Mouse (Mus musculus) kidney, adult 2 months (tissue): ENCODE measurements around the gene Adprhl2. TPM values are rescaled to one million over a fixed set of nuclear protein-coding genes. Genes with fewer than 3 reads are reported as not detected.

Experiments used
- DNase-seq: peaks from one replicate; pipeline ENCODE4 v3.0.0; 2021
- H3K27ac ChIP-seq: fragments of 200-500 bp; 2 replicates; pipeline ENCODE4 v1.5.1; 2012; ENCODE audit warnings: low read depth, low read length, control low read depth, inconsistent platforms; ENCODE audit not compliant: insufficient read depth
- H3K27me3 ChIP-seq: fragments of 200-500 bp; replicated peaks from 2 replicates; pipeline ENCODE4 v1.6.1; 2012; ENCODE audit warnings: mild to moderate bottlenecking, moderate library complexity, low read length, inconsistent platforms; ENCODE audit not compliant: control insufficient read depth, insufficient read depth
- H3K36me3 ChIP-seq: fragments of 200-500 bp; 2 replicates; pipeline ENCODE4 v1.6.1; 2012; ENCODE audit warnings: mild to moderate bottlenecking, moderate library complexity, low read length, inconsistent platforms; ENCODE audit not compliant: control insufficient read depth, insufficient read depth
- H3K4me1 ChIP-seq: fragments of 200-500 bp; 2 replicates; pipeline ENCODE4 v1.6.1; 2011; ENCODE audit warnings: low read length; ENCODE audit not compliant: control insufficient read depth, insufficient read depth
- H3K4me3 ChIP-seq: fragments of 200-500 bp; 2 replicates; pipeline ENCODE4 v1.5.1; 2011; ENCODE audit warnings: mild to moderate bottlenecking, low read depth, low read length, control low read depth; ENCODE audit not compliant: insufficient read depth
- CTCF ChIP-seq: fragments of 200-500 bp; conservative IDR thresholded peaks from 2 replicates; pipeline ENCODE4 v1.5.1; 2011; ENCODE audit warnings: low read depth, mild to moderate bottlenecking, control low read depth, low read length, moderate library complexity, mixed read lengths; ENCODE audit not compliant: insufficient read depth, insufficient read length
- POLR2A ChIP-seq: fragments of 200-500 bp; IDR thresholded peaks from one replicate; pipeline ENCODE4 v1.6.1; 2011; ENCODE audit warnings: low read depth, low read length, control low read depth
- WGBS: fragments of 180-500 bp; shearing (Covaris S2); methylation state at CpG from one replicate; pipeline ENCODE4 v1.1.7; 2018; 5-methylcytosine and 5-hydroxymethylcytosine counted together
- polyA plus RNA-seq: library from polyadenylated mRNA; depleted of rRNA; stranded (reverse); fragments of >200 nt; gene quantifications from 2 replicates; pipeline ENCODE4 v1.2.3, GENCODE M21; 2012

Adprhl2 gene
- polyA plus RNA-seq, 1 experiment, result 36.0 TPM

GRCm38 (mm10) chr4:126315931-126316330 is 5.6 kb downstream of the Adprhl2 start:
- H3K4me3 ChIP-seq, result no peak overlapping the region
- whole genome bisulfite sequencing, result 41% methylated on average over 5 of the region's 5 CpGs
- H3K36me3 ChIP-seq, result no peaks in the 10 kb centered on the region
- peaks cover 11% of the 10 kb centered on the region; the same call in 1 of the 2 replicates for H3K4me1 ChIP-seq
- TF ChIP-seq CTCF (no peak), POLR2A (no peak)
- DNase-seq, result peak; percentile 70
- H3K27ac ChIP-seq, result no peak overlapping the region
- no peaks in the 10 kb centered on the region for H3K27me3 ChIP-seq

GRCm38 (mm10) chr4:126314393-126314792 is 7.1 kb downstream of the Adprhl2 start:
- H3K27ac ChIP-seq, result no peak overlapping the region
- DNase-seq, result peak; percentile 82
- 28% methylated on average over 10 of the region's 10 CpGs for WGBS

GRCm38 (mm10) chr4:126313202-126313601 is 8.3 kb downstream of the Adprhl2 start:
- 55% methylated on average over 5 of the region's 5 CpGs for WGBS
- Histone ChIP-seq H3K4me1 (peaks cover 7% of the 10 kb centered on the region; the same call in 1 of the 2 replicates), H3K4me3 (no peak overlapping the region), H3K36me3 (no peaks in the 10 kb centered on the region), H3K27me3 (no peaks in the 10 kb centered on the region), H3K27ac (no peak overlapping the region)
- TF ChIP-seq CTCF, result no peak
- TF ChIP-seq POLR2A, result no peak
- DNase-seq, result no peak

More at GRCm38 (mm10) chr4:126314393-126314792, 7.1 kb downstream of the Adprhl2 start:
- no peaks in the 10 kb centered on the region for H3K27me3 ChIP-seq
- TF ChIP-seq POLR2A (no peak), CTCF (no peak; the same call in 1 of the 2 replicates)
- H3K4me1 ChIP-seq, result peaks cover 7% of the 10 kb centered on the region; the same call in 1 of the 2 replicates
- H3K36me3 ChIP-seq, result no peaks in the 10 kb centered on the region
- no peak overlapping the region for H3K4me3 ChIP-seq

- H3K4me1 ChIP-seq, result peaks cover 7% of the 10 kb centered on the region; the same call in 1 of the 2 replicates
- no peaks in the 10 kb centered on the region for H3K27me3 ChIP-seq
- DNase-seq, result no peak
- 93% methylated on average over 16 of the region's 16 CpGs for WGBS
- no peak overlapping the region for H3K4me3 ChIP-seq
- H3K27ac ChIP-seq, result no peak overlapping the region
- no peaks in the 10 kb centered on the region for H3K36me3 ChIP-seq
- TF ChIP-seq CTCF, result no peak
- TF ChIP-seq POLR2A, result no peak
Observed at GRCm38 (mm10) chr4:126311566-126312200, 9.8 kb downstream of the Adprhl2 start.

- H3K4me1 ChIP-seq, result peaks cover 7% of the 10 kb centered on the region; the same call in 1 of the 2 replicates
- TF ChIP-seq CTCF (no peak), POLR2A (no peak)
- H3K4me3 ChIP-seq, result no peak overlapping the region
- no peaks in the 10 kb centered on the region for H3K36me3 ChIP-seq
- no peak for DNase-seq
- no peak overlapping the region for H3K27ac ChIP-seq
- no peaks in the 10 kb centered on the region for H3K27me3 ChIP-seq
- WGBS, result 78% methylated on average over 7 of the region's 7 CpGs
Observed at GRCm38 (mm10) chr4:126310344-126310743, 11.2 kb downstream of the Adprhl2 start.

- TF ChIP-seq CTCF (peak; percentile 79), POLR2A (no peak)
- Histone ChIP-seq H3K4me3 (no peak overlapping the region), H3K4me1 (peaks cover 7% of the 10 kb centered on the region; the same call in 1 of the 2 replicates), H3K36me3 (no peaks in the 10 kb centered on the region), H3K27ac (no peak overlapping the region), H3K27me3 (no peaks in the 10 kb centered on the region)
- WGBS, result 2% methylated on average over 7 of the region's 7 CpGs
- DNase-seq, result peak; percentile 88
Observed at GRCm38 (mm10) chr4:126309922-126310309, 11.6 kb downstream of the Adprhl2 start.

GRCm38 (mm10) chr4:126309211-126309921 is 12.1 kb downstream of the Adprhl2 start:
- no peak overlapping the region for H3K4me3 ChIP-seq

More at GRCm38 (mm10) chr4:126309211-126309921, 12.1 kb downstream of the Adprhl2 start:
- DNase-seq, result no peak
- Histone ChIP-seq H3K36me3 (no peaks in the 10 kb centered on the region), H3K27ac (no peak overlapping the region), H3K4me1 (peaks cover 3% of the 10 kb centered on the region; the same call in 1 of the 2 replicates), H3K27me3 (no peaks in the 10 kb centered on the region)
- peak; percentile 41 for TF ChIP-seq CTCF
- no peak for TF ChIP-seq POLR2A
- 24% methylated on average over 20 of the region's 20 CpGs for WGBS
